Mouse (Mus musculus): ENCODE results near the gene Nup214.

Nup214 gene

DNA sequence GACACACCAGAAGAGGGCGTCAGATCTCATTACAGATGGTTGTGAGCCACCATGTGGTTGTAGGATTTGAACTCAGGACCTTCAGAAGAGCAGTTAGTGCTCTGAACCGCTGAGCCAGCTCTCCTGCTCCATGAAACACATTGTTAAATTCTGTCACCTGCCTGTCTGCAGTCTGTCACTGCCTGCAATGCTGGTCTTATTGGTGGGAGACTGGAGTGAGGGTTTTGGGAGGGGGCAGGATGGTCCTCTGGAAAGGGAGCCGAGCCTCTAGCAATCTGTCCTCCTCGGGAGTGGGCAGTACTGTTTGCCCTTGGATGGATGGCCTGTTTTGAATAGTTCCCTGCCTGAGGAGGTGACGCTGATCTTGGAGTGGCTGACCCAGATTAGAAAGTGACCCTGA, 69.6 kb downstream of the Nup214 start:
- no peak for DNase-seq (ENCODE audit: low spot score in 2 of 2)

- DNase-seq (ENCODE audit: low spot score in 2 of 2), result no peak
These were observed 71.1 kb downstream of the Nup214 start for GRCm38 (mm10) chr2:32045375-32045774.

- DNase-seq (ENCODE audit: low spot score in 2 of 2), result no peak
These were observed 71.8 kb downstream of the Nup214 start for GRCm38 (mm10) chr2:32046009-32046408.

DNA sequence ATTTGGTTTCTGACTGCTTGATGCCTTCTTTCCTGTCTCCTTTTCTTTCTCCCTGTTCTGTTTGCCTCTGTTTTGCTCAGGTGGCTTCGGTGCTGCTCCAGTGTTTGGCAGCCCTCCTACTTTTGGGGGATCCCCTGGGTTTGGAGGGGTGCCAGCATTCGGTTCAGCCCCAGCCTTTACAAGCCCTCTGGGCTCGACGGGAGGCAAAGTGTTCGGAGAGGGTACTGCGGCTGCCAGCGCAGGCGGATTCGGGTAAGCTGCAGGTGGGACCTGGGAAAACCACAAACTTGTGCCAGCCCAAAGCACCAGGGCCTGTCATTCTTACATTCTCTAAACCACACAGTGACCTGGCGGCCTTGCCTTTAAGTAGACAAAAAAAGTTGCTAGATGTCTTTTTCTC, 73.1 kb downstream of the Nup214 start:
- DNase-seq (ENCODE audit: low spot score in 2 of 2), result no peak

DNA sequence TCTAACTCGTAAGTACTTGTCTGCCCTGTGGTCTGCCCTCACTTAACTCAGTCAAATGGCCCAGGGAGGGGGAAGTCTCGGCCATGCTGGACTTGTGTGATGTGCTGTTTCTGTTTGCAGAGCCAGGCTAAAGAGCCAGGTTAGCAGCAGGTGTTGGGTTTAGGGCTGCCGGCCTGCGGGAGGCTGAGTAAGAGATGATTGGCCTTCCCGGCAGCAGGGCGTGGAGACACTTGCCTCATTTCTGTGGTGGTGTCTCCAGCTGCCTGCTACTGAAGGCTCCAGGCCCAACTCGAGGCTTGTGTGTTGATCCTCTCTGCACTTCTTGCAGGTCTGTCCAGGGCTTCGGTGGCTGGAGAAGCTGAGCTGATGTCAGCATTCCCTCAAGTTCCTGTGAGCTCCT, 77.6 kb downstream of the Nup214 start:
- no peak for DNase-seq (ENCODE audit: low spot score in 2 of 2)

DNA sequence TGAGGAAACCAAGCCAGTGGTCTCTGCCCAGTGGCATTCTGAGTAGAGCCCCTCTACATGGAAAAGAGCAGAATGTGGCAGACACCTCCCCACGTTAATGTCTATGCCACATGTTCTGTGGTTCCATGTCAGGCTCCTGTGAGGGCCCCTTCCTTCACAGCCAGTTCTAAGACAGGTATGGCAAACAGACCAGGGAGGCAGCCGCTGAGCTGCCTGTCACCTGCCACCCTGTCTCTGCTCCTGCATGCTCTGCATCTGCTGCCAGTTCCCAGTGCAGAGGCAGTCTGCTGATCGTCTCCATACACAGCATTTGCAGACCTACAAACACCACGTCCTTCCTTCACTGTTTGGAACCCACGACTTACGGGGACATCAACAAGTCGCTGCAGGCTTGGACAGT, 78.2 kb downstream of the Nup214 start:
- no peak for DNase-seq (ENCODE audit: low spot score in 2 of 2)

DNA sequence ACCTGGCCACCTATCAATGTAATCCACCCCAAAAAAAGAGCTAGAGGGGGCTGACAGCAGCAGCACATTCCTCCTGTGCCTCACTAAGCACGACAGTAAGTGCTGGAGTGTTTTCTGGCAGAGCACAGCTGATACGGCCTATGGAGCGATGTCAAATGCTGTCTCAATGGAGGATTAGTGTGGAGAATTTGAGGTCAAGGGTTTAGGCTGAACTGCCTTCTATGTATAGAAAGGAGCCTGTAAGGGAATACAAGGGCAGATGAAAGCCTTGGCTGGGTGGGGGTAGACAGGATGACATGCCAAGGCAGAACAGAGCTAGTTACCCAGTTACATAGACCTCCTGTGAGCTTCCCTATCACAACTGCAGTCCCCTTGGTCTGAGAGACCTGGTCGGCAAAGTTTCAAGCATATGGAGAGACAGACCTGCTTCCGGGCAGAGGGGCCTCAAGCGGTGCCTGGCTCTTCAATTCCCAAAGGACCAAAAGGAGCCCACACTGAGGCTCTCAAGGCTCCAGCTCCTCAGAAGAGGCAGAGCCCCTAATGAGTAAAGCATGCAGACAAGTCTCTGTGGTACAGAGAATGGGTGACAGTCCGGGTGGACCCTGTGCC, 81.2 kb downstream of the Nup214 start:
- DNase-seq (ENCODE audit: low spot score in 2 of 2), result no peak

- DNase-seq (ENCODE audit: low spot score in 2 of 2), result no peak
These were observed 82.3 kb downstream of the Nup214 start for GRCm38 (mm10) chr2:32056524-32056923.

DNA sequence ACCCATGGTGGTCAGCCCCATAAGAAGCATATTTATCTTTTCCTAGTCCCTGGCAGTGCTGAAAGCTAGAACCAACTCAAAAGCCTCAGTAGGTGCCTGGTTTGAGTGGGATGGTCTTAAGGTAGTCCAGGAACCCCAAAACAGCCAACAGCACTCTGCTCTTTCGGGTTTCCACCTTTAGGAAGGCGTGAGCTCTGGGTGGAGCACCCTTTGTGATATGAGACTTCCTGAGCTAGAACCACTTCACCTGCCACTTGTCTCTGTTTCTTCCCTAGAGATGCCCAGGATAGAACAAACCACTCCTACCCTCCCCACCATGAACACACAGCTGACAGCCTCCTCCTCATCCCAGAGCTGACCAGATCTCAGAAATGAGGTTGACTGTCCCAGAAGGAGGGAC, 83.1 kb downstream of the Nup214 start:
- DNase-seq (ENCODE audit: low spot score in 2 of 2), result no peak

- DNase-seq (ENCODE audit: low spot score in 2 of 2), result no peak
These were observed 83.6 kb downstream of the Nup214 start for GRCm38 (mm10) chr2:32057794-32058193.

DNA sequence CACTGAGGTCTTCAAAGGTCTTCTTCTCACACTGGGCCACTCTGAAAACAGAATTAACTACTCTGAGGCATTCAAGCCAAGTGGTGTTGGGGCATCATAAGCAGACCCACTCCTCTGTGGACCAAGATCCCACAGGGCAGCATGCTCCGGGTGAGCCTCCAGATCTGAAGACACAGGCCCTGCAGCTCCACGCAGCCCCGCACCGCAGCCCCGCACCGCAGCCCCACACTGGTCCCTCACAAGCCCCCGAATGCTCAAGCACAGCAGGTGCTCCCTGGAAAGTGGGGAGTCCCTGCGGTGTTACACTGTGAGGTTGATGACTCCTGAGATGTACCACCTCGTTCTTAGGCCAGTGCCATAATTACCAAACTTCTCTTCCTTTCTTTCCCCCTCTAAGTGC, 84.0 kb downstream of the Nup214 start:
- DNase-seq (ENCODE audit: low spot score in 2 of 2), result no peak

- no peak for DNase-seq (ENCODE audit: low spot score in 2 of 2)
These were observed 84.5 kb downstream of the Nup214 start for GRCm38 (mm10) chr2:32058716-32059115.

DNA sequence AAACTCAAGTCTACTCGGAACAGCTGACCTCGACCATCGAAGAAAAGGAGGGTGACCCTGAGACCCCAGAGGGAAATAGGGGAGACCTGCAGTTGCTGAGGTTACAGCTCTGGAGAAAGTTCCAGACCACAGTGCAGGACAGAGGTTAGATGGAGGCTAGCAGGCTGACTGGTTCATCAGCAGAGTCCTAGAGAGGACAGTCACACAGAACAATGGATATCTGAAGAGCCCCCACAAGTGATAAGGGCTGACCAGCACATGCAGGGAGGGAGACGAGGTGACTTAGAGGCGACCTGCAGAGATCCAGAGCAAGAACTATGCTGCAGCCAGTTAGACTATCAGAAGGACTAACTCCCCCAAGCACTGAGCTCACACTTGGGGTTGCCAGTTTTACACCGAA, 85.4 kb downstream of the Nup214 start:
- no peak for DNase-seq (ENCODE audit: low spot score in 2 of 2)

GRCm38 (mm10) chr2:32060228-32060805, 86.1 kb downstream of the Nup214 start:
- no peak for DNase-seq (ENCODE audit: low spot score in 2 of 2)

DNA sequence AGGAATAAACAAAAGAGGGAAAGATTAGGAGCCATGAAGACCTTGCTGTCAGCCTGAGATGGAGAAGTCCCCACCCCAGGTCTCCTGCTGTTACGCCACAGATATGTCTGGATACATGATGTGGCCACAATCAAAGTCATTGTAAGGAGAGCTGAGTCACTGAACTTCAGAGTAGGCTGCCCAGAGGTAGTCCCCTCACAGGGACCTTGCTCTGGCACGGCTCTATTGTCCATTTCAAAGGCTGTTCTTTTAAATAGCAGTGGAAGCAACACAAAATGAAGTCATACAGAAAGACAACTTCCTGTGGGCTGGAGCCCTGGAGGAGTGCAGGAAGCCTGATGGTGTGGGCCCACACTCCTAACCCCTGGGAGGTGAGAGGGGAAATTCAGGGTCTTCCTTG, 87.0 kb downstream of the Nup214 start:
- DNase-seq (ENCODE audit: low spot score in 2 of 2), result no peak

DNA sequence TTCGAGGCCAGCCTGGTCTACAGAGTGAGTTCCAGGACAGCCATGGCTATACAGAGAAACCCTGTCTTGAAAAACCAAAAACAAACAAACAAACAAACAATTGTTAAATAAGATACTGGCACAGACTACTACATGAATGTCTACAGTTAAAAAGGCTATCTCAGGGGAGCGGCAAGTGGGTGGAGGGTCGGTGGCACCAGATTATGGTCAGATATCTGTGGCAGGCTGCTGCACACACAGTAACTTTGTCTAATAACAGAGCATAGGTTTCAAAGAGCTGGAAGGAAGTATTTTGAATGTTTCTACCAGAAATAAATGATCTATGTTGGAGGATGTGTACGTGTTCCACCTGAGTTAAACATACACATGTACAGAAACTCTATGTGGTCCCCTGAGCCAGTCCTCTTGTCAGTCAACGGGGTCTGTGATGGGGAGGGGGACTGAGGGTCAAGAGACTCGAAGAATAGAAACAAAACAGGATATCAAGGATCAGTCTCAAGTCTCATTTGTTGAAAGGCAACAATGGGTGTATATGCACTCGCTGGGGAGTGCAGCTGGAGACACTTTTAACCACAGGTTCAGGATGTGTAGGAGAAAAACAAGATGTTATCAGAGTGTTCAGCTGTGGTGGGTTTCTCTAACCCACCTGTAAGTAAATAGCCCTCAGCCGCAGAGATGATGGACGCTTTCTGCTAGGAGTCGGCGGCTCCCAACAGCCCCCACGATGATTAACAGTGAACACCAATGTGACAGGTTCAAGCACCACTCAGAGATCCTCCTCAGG, 87.7 kb downstream of the Nup214 start:
- no peak for DNase-seq (ENCODE audit: low spot score in 2 of 2)

GRCm38 (mm10) chr2:32062626-32063410, 88.6 kb downstream of the Nup214 start:
- DNase-seq (ENCODE audit: low spot score in 2 of 2), result no peak

DNA sequence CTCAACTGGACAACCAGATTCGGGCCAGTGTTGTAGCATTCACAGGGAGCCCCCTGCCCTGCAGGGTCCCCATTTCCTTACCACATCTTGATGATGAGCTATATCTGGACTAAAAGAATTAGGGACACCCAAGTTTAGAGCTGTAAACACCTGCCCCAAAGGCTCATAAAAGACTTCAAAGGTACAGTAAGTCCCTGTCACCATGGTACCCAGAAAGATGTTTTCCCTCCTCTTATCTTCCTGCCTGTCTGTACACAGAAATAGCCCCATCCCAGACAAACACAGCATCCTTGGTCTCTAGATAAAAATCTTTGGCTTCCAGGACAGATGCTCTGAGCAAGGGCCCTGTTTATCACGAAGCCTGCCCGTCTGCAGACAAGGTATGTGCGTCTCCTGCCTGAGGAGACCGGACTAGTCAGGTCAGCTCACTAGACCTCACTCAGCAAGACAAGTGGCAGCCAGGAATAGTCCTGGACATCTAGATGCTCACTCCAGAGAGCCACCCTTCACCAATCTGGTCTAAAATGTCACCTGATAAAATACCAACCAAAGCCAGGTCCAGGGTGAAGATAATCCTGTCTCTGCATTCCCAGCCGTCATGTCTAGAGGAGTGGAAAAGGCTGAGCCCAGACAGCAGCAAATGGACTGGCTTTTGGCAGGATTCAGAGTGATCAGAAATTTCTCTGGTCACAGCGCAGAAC, 89.4 kb downstream of the Nup214 start:
- no peak for DNase-seq (ENCODE audit: low spot score in 2 of 2)

- DNase-seq (ENCODE audit: low spot score in 2 of 2), result no peak
These were observed 90.7 kb downstream of the Nup214 start for GRCm38 (mm10) chr2:32064913-32065312.

DNA sequence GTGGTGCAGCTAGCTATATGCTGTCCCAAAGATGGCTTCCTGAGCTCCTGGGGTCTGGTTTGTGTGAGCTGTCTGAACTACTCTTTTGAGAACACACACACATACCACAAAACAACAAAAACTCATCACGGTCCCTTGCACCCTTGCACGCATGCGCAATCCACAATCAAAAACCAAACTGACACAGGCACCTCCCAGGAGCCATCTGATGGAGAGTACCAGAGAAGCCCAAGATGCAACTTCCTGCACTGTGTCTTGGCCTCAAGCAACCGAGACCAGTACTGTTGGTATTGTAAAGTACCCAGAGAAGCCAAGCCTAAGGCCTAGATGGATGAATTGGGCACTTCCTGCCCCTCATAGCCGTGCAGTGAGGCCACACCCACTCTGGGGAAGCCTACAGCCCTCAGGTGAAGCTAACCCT, 91.1 kb downstream of the Nup214 start:
- no peak for DNase-seq (ENCODE audit: low spot score in 2 of 2)

GRCm38 (mm10) chr2:32066005-32066404, 91.8 kb downstream of the Nup214 start:
- no peak for DNase-seq (ENCODE audit: low spot score in 2 of 2)
